Mouse (Mus musculus) bone marrow, adult 2 months (tissue): ENCODE measurements at regions not wholly inside any gene's neighbourhood (a gene's known extent, or its start where the extent isn't known, plus 50 kb on each side); places are given as distances from the start of the nearest gene placed in this dataset.

ENCODE experiments used
- CTCF ChIP-seq: fragments of 200-500 bp; IDR thresholded peaks from 2 replicates; pipeline ENCODE4 v1.5.1; 2011; ENCODE audit warnings: low read length, control low read depth; ENCODE audit not compliant: control insufficient read depth, insufficient read depth
- POLR2A ChIP-seq: fragments of 200-500 bp; IDR thresholded peaks from 2 replicates; pipeline ENCODE4 v1.6.1; 2011; ENCODE audit warnings: low read depth, mild to moderate bottlenecking, control low read depth, low read length, borderline replicate concordance; ENCODE audit not compliant: control insufficient read depth

DNA sequence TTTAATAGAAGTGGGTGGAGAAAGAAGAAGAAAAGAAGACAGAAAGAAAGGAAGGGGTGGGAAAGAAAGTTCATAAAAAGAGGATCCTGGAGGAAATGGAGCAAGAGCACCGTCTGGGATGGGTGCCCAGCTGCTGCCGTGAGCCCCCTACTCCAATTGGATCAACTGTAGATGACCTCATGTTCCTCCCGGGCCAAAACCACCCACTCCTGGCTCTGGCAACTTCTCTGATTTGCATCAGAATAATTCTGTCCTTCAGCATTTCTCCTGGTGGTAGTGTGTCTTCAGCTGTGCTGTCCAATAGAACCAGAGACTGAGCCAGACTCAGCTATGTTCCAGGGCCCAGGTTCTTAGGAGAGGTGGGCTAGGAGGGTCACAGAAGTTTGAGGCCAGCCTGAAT, 212.6 kb downstream of the Satb1 start:
- no peak for TF ChIP-seq CTCF
- no peak for TF ChIP-seq POLR2A
